ENCODE assay signal across 15 mouse cellular contexts in genomic region chr1:21940831-21941230, GRCm38 (mm10). TPM values are rescaled to one million over a fixed set of nuclear protein-coding genes. Genes with fewer than 3 reads are reported as not detected.
"Had no signal": no experiment of that assay in that cellular context is flagged by ENCODE, and none has a peak within 500 bp of the region (broad histone marks: within the 10 kb centered on the region; RNA-seq: fewer than 3 reads in every experiment).

No protein-coding gene starts in this region.

- H3K27ac ChIP-seq: limb, embryonic 12.5 days; liver, embryonic 13.5 days; lung, embryonic 15.5 days; macrophage; stomach, embryonic 15.5 days had no signal

- H3K9ac ChIP-seq: limb, embryonic 12.5 days; liver, embryonic 13.5 days; liver, postnatal 0 days; lung, embryonic 15.5 days; stomach, embryonic 15.5 days had no signal

- H3K27me3 ChIP-seq: limb, embryonic 12.5 days; liver, embryonic 13.5 days; lung, embryonic 15.5 days; megakaryocyte, embryonic 14.5 days; stomach, embryonic 15.5 days had no signal

- H3K36me3 ChIP-seq: limb, embryonic 12.5 days; liver, embryonic 13.5 days; lung, embryonic 15.5 days; stomach, embryonic 15.5 days had no signal

- DNase-seq: kidney, adult 8-10 months; kidney, postnatal 25 days; liver; liver, embryonic 13.5 days; liver, postnatal 0 days; lung, postnatal 14 days; thymus, adult 2 months; thymus, postnatal 25 days had no signal

- ATAC-seq: intestine, postnatal 0 days; liver, postnatal 0 days had no signal

- H3K9me3 ChIP-seq: limb, embryonic 12.5 days; liver, embryonic 13.5 days; lung, embryonic 15.5 days; megakaryocyte, embryonic 14.5 days; stomach, embryonic 15.5 days had no signal

- H3K4me2 ChIP-seq: limb, embryonic 12.5 days; liver, embryonic 13.5 days; lung, embryonic 15.5 days; midbrain, embryonic 11.5 days; stomach, embryonic 15.5 days had no signal

- H3K4me3 ChIP-seq: limb, embryonic 12.5 days; liver, embryonic 13.5 days; lung, embryonic 15.5 days; megakaryocyte, embryonic 14.5 days; stomach, embryonic 15.5 days had no signal

- H3K4me1 ChIP-seq: limb, embryonic 12.5 days; liver, embryonic 13.5 days; lung, embryonic 15.5 days; stomach, embryonic 15.5 days had no signal

RNA-seq across cellular contexts. Expression of gene Kcnq5, which starts 20.9 kb away (rescaled TPM):
- polyA plus RNA-seq: macrophage had no signal
